Mouse (Mus musculus) heart, adult 2 months (tissue): ENCODE data around the gene Gpr12. TPM values are rescaled to one million over a fixed set of nuclear protein-coding genes. Genes with fewer than 3 reads are reported as not detected.

Experiments used
- polyA plus RNA-seq: library from polyadenylated mRNA; depleted of rRNA; stranded (reverse); fragments of >200 nt; gene quantifications from 2 replicates; pipeline ENCODE4 v1.2.3, GENCODE M21; 2012; rRNA removed
- total RNA-seq, 2 experiments: library from RNA; stranded (reverse); gene quantifications; 2 replicates each; pipeline ENCODE4 v1.2.3; 2021

Gpr12 gene
- total and polyA plus RNA-seq, 3 experiments, result 0.27 TPM; not detected in 2

Other genes with a start within 250 kb of the Gpr12 start
- gene Wasf3, start 200.3 kb downstream of the Gpr12 start, total RNA-seq, result under 1 TPM; 0.31 to 0.34 TPM
- 0.74 and 0.79 TPM in 2 replicates for gene Wasf3, start 200.3 kb downstream of the Gpr12 start, polyA plus RNA-seq
- gene Gm6408, start 103.3 kb downstream of the Gpr12 start, total RNA-seq, result not detected
- gene Gm6408, start 103.3 kb downstream of the Gpr12 start, polyA plus RNA-seq, result not detected in 2 replicates
- gene Gm6370, start 93.9 kb downstream of the Gpr12 start, total RNA-seq, result not detected
- not detected in 2 replicates for gene Gm6370, start 93.9 kb downstream of the Gpr12 start, polyA plus RNA-seq
- gene 4930449I24Rik, start 82.8 kb downstream of the Gpr12 start, total RNA-seq, result not detected
- gene 4930449I24Rik, start 82.8 kb downstream of the Gpr12 start, polyA plus RNA-seq, result not detected in 2 replicates
- gene Gm3402, start 71.1 kb downstream of the Gpr12 start, total RNA-seq, result not detected
- not detected in 2 replicates for gene Gm3402, start 71.1 kb downstream of the Gpr12 start, polyA plus RNA-seq
- gene Gm3404, start 59.4 kb downstream of the Gpr12 start, total RNA-seq, result not detected
- not detected in 2 replicates for gene Gm3404, start 59.4 kb downstream of the Gpr12 start, polyA plus RNA-seq
- not detected for gene Gm3409, start 47.6 kb downstream of the Gpr12 start, total RNA-seq
- gene Gm3409, start 47.6 kb downstream of the Gpr12 start, polyA plus RNA-seq, result not detected in 2 replicates
- not detected for gene Gm3415, start 29.1 kb downstream of the Gpr12 start, total RNA-seq
- not detected in 2 replicates for gene Gm3415, start 29.1 kb downstream of the Gpr12 start, polyA plus RNA-seq
- gene Usp12, start 209.8 kb upstream of the Gpr12 start, total RNA-seq, result 10 to 100 TPM; 16.8 to 17.2 TPM
- gene Usp12, start 209.8 kb upstream of the Gpr12 start, polyA plus RNA-seq, result 6.0 and 12.4 TPM in 2 replicates
- gene Rpl21, start 247.7 kb upstream of the Gpr12 start, total RNA-seq, result 100 to 1,000 TPM; 119 to 143 TPM
- gene Rpl21, start 247.7 kb upstream of the Gpr12 start, polyA plus RNA-seq, result 44.4 and 61.1 TPM in 2 replicates